Mouse (Mus musculus) C2C12 (cell line): ENCODE measurements around the gene Map3k11.

Experiments used
- CTCF ChIP-seq: IDR thresholded peaks from one replicate; pipeline ENCODE4 v1.5.1; 2011; ENCODE audit not compliant: control insufficient read depth, insufficient read depth, insufficient read length
- MAX ChIP-seq: IDR thresholded peaks from one replicate; pipeline ENCODE4 v1.6.1; 2011; ENCODE audit warnings: mild to moderate bottlenecking, control low read depth

- TF ChIP-seq MAX (no peak), CTCF (no peak)
These were observed 45.8 kb downstream of the Map3k11 start for GRCm38 (mm10) chr19:5734325-5734724.
